Mouse (Mus musculus) stomach, postnatal 0 days (tissue): ENCODE data around the gene Gm44965. TPM values are rescaled to one million over a fixed set of nuclear protein-coding genes. Genes with fewer than 3 reads are reported as not detected.

ENCODE experiments used
- ATAC-seq: fragments of 200-750 bp; cut with Nextera tagmentation; 2 replicates; pipeline ENCODE4 v1.8.0; 2017; ENCODE audit not compliant: low FRiP score, low TSS enrichment
- DNase-seq: peaks from one replicate; pipeline ENCODE4 v3.0.0-alpha.2; 2016; ENCODE audit warnings: low spot score
- H3K27ac ChIP-seq: fragments of 300-500 bp; sonication (generic); replicated peaks from 2 replicates; pipeline ENCODE4 v1.5.1; 2014; ENCODE audit warnings: mild to moderate bottlenecking, control low read depth
- H3K27me3 ChIP-seq: fragments of 300-500 bp; sonication (generic); 2 replicates; pipeline ENCODE4 v1.6.1; 2014; ENCODE audit warnings: low read length; ENCODE audit not compliant: control insufficient read depth, insufficient read depth
- H3K36me3 ChIP-seq: fragments of 300-500 bp; sonication (generic); 2 replicates; pipeline ENCODE4 v1.6.1; 2014; ENCODE audit warnings: low read length, mixed read lengths; ENCODE audit not compliant: control insufficient read depth, insufficient read depth
- H3K4me1 ChIP-seq: fragments of 300-500 bp; sonication (generic); replicated peaks from 2 replicates; pipeline ENCODE4 v1.6.1; 2014; ENCODE audit warnings: antibody characterized with exemption; ENCODE audit not compliant: control insufficient read depth, insufficient read depth
- H3K4me2 ChIP-seq: fragments of 300-500 bp; sonication (generic); replicated peaks from 2 replicates; pipeline ENCODE4 v1.6.1; 2014; ENCODE audit warnings: low read depth, mild to moderate bottlenecking, control low read depth, moderate library complexity
- H3K4me3 ChIP-seq: fragments of 300-500 bp; sonication (generic); 2 replicates; pipeline ENCODE4 v1.5.1; 2014; ENCODE audit warnings: low read depth, low read length, control low read depth
- H3K9ac ChIP-seq: fragments of 300-500 bp; sonication (generic); 2 replicates; pipeline ENCODE4 v1.6.1; 2014; ENCODE audit warnings: mild to moderate bottlenecking, low read length, control low read depth, mixed read lengths
- H3K9me3 ChIP-seq: fragments of 300-500 bp; sonication (generic); 2 replicates; pipeline ENCODE4 v1.6.1; 2016; ENCODE audit warnings: low read length; ENCODE audit not compliant: control insufficient read depth
- CTCF ChIP-seq: IDR thresholded peaks from 2 replicates; pipeline ENCODE4 v1.5.1; 2016; ENCODE audit warnings: antibody characterized with exemption, low read depth, mild to moderate bottlenecking, moderate library complexity
- EP300 ChIP-seq: optimal IDR thresholded peaks from 2 replicates; pipeline ENCODE3; 2016; ENCODE audit warnings: antibody characterized with exemption
- WGBS: fragments of 180-500 bp; shearing (Covaris S2); extraction: QIAGEN DNeasy Blood & Tissue Kit; methylation state at CpG from one replicate; pipeline ENCODE4 v1.1.7; 2014; 5-methylcytosine and 5-hydroxymethylcytosine counted together
- polyA plus RNA-seq: library from polyadenylated mRNA; unstranded; fragments of >200 nt; fragmentation: Nextera tagmentation; extraction: Ambion mirVana; gene quantifications from 2 replicates; pipeline ENCODE4 v1.2.1, GENCODE M21; 2015

Gm44965 gene
- polyA plus RNA-seq, 1 experiment from 2014 or later, result not detected

GRCm38 (mm10) chr6:48629661-48630034 lies 35.9 kb downstream of the Gm44965 start:
- Histone ChIP-seq H3K27ac (no peak overlapping the region), H3K4me1 (peaks cover 8% of the 10 kb centered on the region; the same call in 1 of the 2 replicates), H3K36me3 (no peaks in the 10 kb centered on the region), H3K9me3 (no peaks in the 10 kb centered on the region), H3K27me3 (no peaks in the 10 kb centered on the region), H3K4me3 (peak overlapping the region; percentile 36), H3K9ac (peak overlapping the region; percentile 47; the same call in 1 of the 2 replicates), H3K4me2 (peak overlapping the region; percentile 68)
- 17% methylated on average over 13 of the region's 13 CpGs for WGBS
- ATAC-seq (peak; percentile 23; the same call in 1 of the 2 replicates), DNase-seq (no peak)
- no peak for TF ChIP-seq CTCF
- no peak for TF ChIP-seq EP300

DNA sequence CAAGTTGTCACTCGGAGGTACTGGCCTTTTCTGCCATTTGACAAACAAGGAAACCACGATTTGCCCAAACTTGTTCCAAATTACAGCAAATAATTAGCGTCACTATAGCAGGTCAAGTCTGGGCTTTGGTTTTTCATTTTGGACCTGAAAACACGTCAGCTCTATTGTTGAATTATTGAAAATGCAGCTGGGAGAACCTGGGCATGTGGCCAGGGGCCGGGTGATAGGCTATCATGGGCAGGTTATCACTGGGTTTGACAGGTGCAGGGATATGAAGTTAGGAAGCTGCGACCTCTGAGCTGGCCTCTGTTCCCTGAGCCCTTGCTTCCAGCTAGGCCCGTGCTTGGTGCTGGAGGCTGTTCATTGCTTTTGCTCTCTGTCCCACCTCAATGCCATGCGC lies 37.1 kb downstream of the Gm44965 start:
- no peak overlapping the region for H3K4me2 ChIP-seq
- no peak for ATAC-seq
- DNase-seq, result no peak
- no peak for TF ChIP-seq EP300
- TF ChIP-seq CTCF, result no peak
- H3K4me1 ChIP-seq, result peaks cover 8% of the 10 kb centered on the region; the same call in 1 of the 2 replicates
- no peak overlapping the region for H3K4me3 ChIP-seq
- H3K27ac ChIP-seq, result no peak overlapping the region
- H3K9ac ChIP-seq, result no peak overlapping the region
- H3K36me3 ChIP-seq, result no peaks in the 10 kb centered on the region
- H3K9me3 ChIP-seq, result no peaks in the 10 kb centered on the region
- H3K27me3 ChIP-seq, result no peaks in the 10 kb centered on the region
- 74% methylated on average over 8 of the region's 8 CpGs for WGBS

GRCm38 (mm10) chr6:48635105-48635504 lies 41.4 kb downstream of the Gm44965 start:
- WGBS, result 79% methylated on average over 2 of the region's 2 CpGs
- H3K9ac ChIP-seq, result no peak overlapping the region
- no peaks in the 10 kb centered on the region for H3K9me3 ChIP-seq
- H3K27me3 ChIP-seq, result no peaks in the 10 kb centered on the region
- H3K4me2 ChIP-seq, result no peak overlapping the region
- TF ChIP-seq CTCF (no peak), EP300 (no peak)
- no peaks in the 10 kb centered on the region for H3K36me3 ChIP-seq
- H3K4me1 ChIP-seq, result no peaks in the 10 kb centered on the region
- H3K4me3 ChIP-seq, result no peak overlapping the region
- ATAC-seq (no peak), DNase-seq (no peak)
- no peak overlapping the region for H3K27ac ChIP-seq

- no peaks in the 10 kb centered on the region for H3K27me3 ChIP-seq
- H3K4me3 ChIP-seq, result no peak overlapping the region
- DNase-seq (no peak), ATAC-seq (no peak)
- no peak overlapping the region for H3K9ac ChIP-seq
- H3K9me3 ChIP-seq, result no peaks in the 10 kb centered on the region
- H3K27ac ChIP-seq, result no peak overlapping the region
- no peaks in the 10 kb centered on the region for H3K4me1 ChIP-seq
- H3K4me2 ChIP-seq, result no peak overlapping the region
- H3K36me3 ChIP-seq, result no peaks in the 10 kb centered on the region
- TF ChIP-seq CTCF (no peak), EP300 (no peak)
- 68% methylated on average over 6 of the region's 6 CpGs for WGBS
These were observed 42.8 kb downstream of the Gm44965 start for GRCm38 (mm10) chr6:48636515-48636914.

DNA sequence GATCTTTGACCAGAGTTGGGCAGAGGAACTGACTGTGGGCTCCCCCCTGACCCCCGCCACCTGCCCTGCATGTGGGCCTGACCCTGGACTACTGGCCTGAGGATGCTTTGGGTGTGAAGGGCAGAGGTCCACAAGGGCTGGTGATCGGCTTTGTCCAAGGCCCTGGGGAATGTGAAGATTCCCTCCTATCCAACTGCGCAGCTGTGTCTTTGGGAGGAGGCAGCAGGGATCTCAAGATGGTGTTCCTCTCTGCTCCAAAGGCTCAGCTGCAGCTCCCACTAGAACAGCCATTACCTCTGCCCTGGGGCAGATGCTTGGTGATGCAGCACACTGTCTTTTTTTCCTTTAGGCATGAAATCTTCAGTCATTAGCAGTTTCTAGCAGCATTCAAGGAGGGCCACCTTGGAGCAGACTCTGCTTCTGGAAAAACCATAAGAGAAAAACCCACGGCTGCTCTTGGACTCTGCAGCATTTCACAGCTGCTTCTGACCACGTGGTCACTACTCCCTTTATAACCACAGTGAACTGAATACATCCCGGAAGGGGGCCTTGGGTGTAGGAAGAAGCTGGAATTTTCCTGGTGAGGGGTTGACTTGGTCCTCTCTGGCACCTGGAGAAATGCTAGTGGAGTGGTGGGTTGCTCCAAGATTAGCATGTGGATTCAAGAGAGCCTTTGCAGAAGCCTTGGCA lies 44.2 kb downstream of the Gm44965 start:
- 66% methylated on average over 6 of the region's 6 CpGs for WGBS
- Histone ChIP-seq H3K27me3 (no peaks in the 10 kb centered on the region), H3K4me3 (no peak overlapping the region), H3K9me3 (no peaks in the 10 kb centered on the region), H3K9ac (no peak overlapping the region), H3K27ac (no peak overlapping the region), H3K4me1 (no peaks in the 10 kb centered on the region), H3K36me3 (no peaks in the 10 kb centered on the region), H3K4me2 (no peak overlapping the region)
- TF ChIP-seq EP300 (no peak), CTCF (no peak)
- no peak for DNase-seq
- ATAC-seq, result no peak

GRCm38 (mm10) chr6:48638553-48638952 lies 44.8 kb downstream of the Gm44965 start:
- Histone ChIP-seq H3K4me2 (no peak overlapping the region), H3K27ac (no peak overlapping the region), H3K4me3 (no peak overlapping the region), H3K9ac (no peak overlapping the region), H3K4me1 (no peaks in the 10 kb centered on the region), H3K9me3 (no peaks in the 10 kb centered on the region), H3K27me3 (no peaks in the 10 kb centered on the region), H3K36me3 (no peaks in the 10 kb centered on the region)
- ATAC-seq, result no peak
- WGBS, result 64% methylated on average over 2 of the region's 2 CpGs
- TF ChIP-seq CTCF, result no peak
- no peak for TF ChIP-seq EP300
- no peak for DNase-seq
